Mouse (Mus musculus): ENCODE results near the gene Ap1m1. TPM values are rescaled to one million over a fixed set of nuclear protein-coding genes. Genes with fewer than 3 reads are reported as not detected.

Ap1m1 gene
- polyA plus RNA-seq, 1 experiment: 78.6 TPM

- TF ChIP-seq POLR2A (IDR thresholded peaks at IDR 0.05; ENCODE audit: borderline replicate concordance, extremely low read depth, low read depth, low read length) (no peak), CTCF (IDR thresholded peaks at IDR 0.05; ENCODE audit: insufficient read depth, low read length) (peak; percentile 68)
- no peak overlapping the region for H3K4me3 ChIP-seq (replicated peaks; ENCODE audit: extremely low read depth, low read depth, low read length)
- DNase-seq: peak; percentile 43
- 26% methylated on average over 2 of the region's 2 CpGs for WGBS
- H3K4me1 ChIP-seq (ENCODE audit: control insufficient read depth, insufficient read depth, low read length): no peaks in the 10 kb centered on the region
These were observed 24.8 kb upstream of the Ap1m1 start for GRCm38 (mm10) chr8:72215060-72215459.

GRCm38 (mm10) chr8:72215871-72216270, 23.9 kb upstream of the Ap1m1 start:
- TF ChIP-seq POLR2A (IDR thresholded peaks at IDR 0.05; ENCODE audit: borderline replicate concordance, extremely low read depth, low read depth, low read length) (no peak), CTCF (IDR thresholded peaks at IDR 0.05; ENCODE audit: insufficient read depth, low read length) (no peak)
- no peak for DNase-seq
- WGBS: 24% methylated on average over 1 of the region's 1 CpGs
- Histone ChIP-seq H3K4me3 (replicated peaks; ENCODE audit: extremely low read depth, low read depth, low read length) (no peak overlapping the region), H3K4me1 (ENCODE audit: control insufficient read depth, insufficient read depth, low read length) (peaks cover 6% of the 10 kb centered on the region)

- no peak for DNase-seq
- no peak for TF ChIP-seq CTCF (IDR thresholded peaks at IDR 0.05; ENCODE audit: insufficient read depth, low read length)
- no peak for TF ChIP-seq POLR2A (IDR thresholded peaks at IDR 0.05; ENCODE audit: borderline replicate concordance, extremely low read depth, low read depth, low read length)
- WGBS: 70% methylated on average over 10 of the region's 10 CpGs
- H3K4me1 ChIP-seq (ENCODE audit: control insufficient read depth, insufficient read depth, low read length): peaks cover 6% of the 10 kb centered on the region
- no peak overlapping the region for H3K4me3 ChIP-seq (replicated peaks; ENCODE audit: extremely low read depth, low read depth, low read length)
These were observed 20.9 kb upstream of the Ap1m1 start for GRCm38 (mm10) chr8:72218781-72219540.

GRCm38 (mm10) chr8:72219541-72220363, 20.1 kb upstream of the Ap1m1 start, which contains the start of gene Fam32a:
Gene Fam32a (plus strand): TSS chr8:72219730.
- Histone ChIP-seq H3K4me3 (replicated peaks; ENCODE audit: extremely low read depth, low read depth, low read length) (peak within 1 kb of the TSS; percentile 77), H3K4me1 (ENCODE audit: control insufficient read depth, insufficient read depth, low read length) (peaks cover 6% of the 10 kb centered on the region)
- DNase-seq: peak; percentile 76
- TF ChIP-seq CTCF (IDR thresholded peaks at IDR 0.05; ENCODE audit: insufficient read depth, low read length) (no peak), POLR2A (IDR thresholded peaks at IDR 0.05; ENCODE audit: borderline replicate concordance, extremely low read depth, low read depth, low read length) (peak; percentile 73; the same call in 1 of the 2 replicates)
- WGBS: 8% methylated on average over 39 of the region's 39 CpGs

GRCm38 (mm10) chr8:72220758-72221157, 19.1 kb upstream of the Ap1m1 start:
- H3K4me3 ChIP-seq (replicated peaks; ENCODE audit: extremely low read depth, low read depth, low read length): no peak overlapping the region
- 71% methylated on average over 4 of the region's 4 CpGs for WGBS

GRCm38 (mm10) chr8:72222656-72223055, 17.2 kb upstream of the Ap1m1 start:
- WGBS: 89% methylated on average over 5 of the region's 5 CpGs
- H3K4me1 ChIP-seq (ENCODE audit: control insufficient read depth, insufficient read depth, low read length): peaks cover 6% of the 10 kb centered on the region
- TF ChIP-seq CTCF (IDR thresholded peaks at IDR 0.05; ENCODE audit: insufficient read depth, low read length) (no peak), POLR2A (IDR thresholded peaks at IDR 0.05; ENCODE audit: borderline replicate concordance, extremely low read depth, low read depth, low read length) (no peak)
- H3K4me3 ChIP-seq (replicated peaks; ENCODE audit: extremely low read depth, low read depth, low read length): no peak overlapping the region
- DNase-seq: no peak

More at GRCm38 (mm10) chr8:72220758-72221157, 19.1 kb upstream of the Ap1m1 start:
- TF ChIP-seq CTCF (IDR thresholded peaks at IDR 0.05; ENCODE audit: insufficient read depth, low read length) (no peak), POLR2A (IDR thresholded peaks at IDR 0.05; ENCODE audit: borderline replicate concordance, extremely low read depth, low read depth, low read length) (no peak)
- H3K4me1 ChIP-seq (ENCODE audit: control insufficient read depth, insufficient read depth, low read length): peaks cover 6% of the 10 kb centered on the region
- DNase-seq: no peak

GRCm38 (mm10) chr8:72240403-72240763, 565 bp downstream of the Ap1m1 start:
- TF ChIP-seq CTCF (IDR thresholded peaks at IDR 0.05; ENCODE audit: insufficient read depth, low read length) (no peak), POLR2A (IDR thresholded peaks at IDR 0.05; ENCODE audit: borderline replicate concordance, extremely low read depth, low read depth, low read length) (no peak)
- WGBS: under 1% methylated on average over 24 of the region's 24 CpGs
- peaks cover 4% of the 10 kb centered on the region; the same call in 1 of the 2 replicates for H3K4me1 ChIP-seq (ENCODE audit: control insufficient read depth, insufficient read depth, low read length)
- peak overlapping the region; percentile 94 for H3K4me3 ChIP-seq (replicated peaks; ENCODE audit: extremely low read depth, low read depth, low read length)
- no peak for DNase-seq

GRCm38 (mm10) chr8:72240951-72241350, 1.1 kb downstream of the Ap1m1 start:
- Histone ChIP-seq H3K4me3 (replicated peaks; ENCODE audit: extremely low read depth, low read depth, low read length) (peak overlapping the region; percentile 27), H3K4me1 (ENCODE audit: control insufficient read depth, insufficient read depth, low read length) (peaks cover 4% of the 10 kb centered on the region; the same call in 1 of the 2 replicates)
- TF ChIP-seq POLR2A (IDR thresholded peaks at IDR 0.05; ENCODE audit: borderline replicate concordance, extremely low read depth, low read depth, low read length) (no peak), CTCF (IDR thresholded peaks at IDR 0.05; ENCODE audit: insufficient read depth, low read length) (no peak)
- DNase-seq: no peak
- WGBS: 60% methylated on average over 7 of the region's 7 CpGs

- H3K4me1 ChIP-seq (ENCODE audit: control insufficient read depth, insufficient read depth, low read length): peaks cover 4% of the 10 kb centered on the region; the same call in 1 of the 2 replicates
- no peak overlapping the region for H3K4me3 ChIP-seq (replicated peaks; ENCODE audit: extremely low read depth, low read depth, low read length)
- no peak for TF ChIP-seq POLR2A (IDR thresholded peaks at IDR 0.05; ENCODE audit: borderline replicate concordance, extremely low read depth, low read depth, low read length)
- no peak for TF ChIP-seq CTCF (IDR thresholded peaks at IDR 0.05; ENCODE audit: insufficient read depth, low read length)
- DNase-seq: no peak
- 80% methylated on average over 1 of the region's 1 CpGs for WGBS
These were observed 2.4 kb downstream of the Ap1m1 start for GRCm38 (mm10) chr8:72242226-72242625.
